Mouse (Mus musculus) frontal cortex, adult (tissue): Measurements from ENCODE around the gene Acoxl.

Experiments
- ATAC-seq: cut with Nextera tagmentation; 2 replicates; pipeline ENCODE4 v1.9.2; 2017; ENCODE audit warnings: mild to moderate bottlenecking, moderate library complexity, mixed read lengths; ENCODE audit not compliant: low TSS enrichment

Gene Acoxl

DNA sequence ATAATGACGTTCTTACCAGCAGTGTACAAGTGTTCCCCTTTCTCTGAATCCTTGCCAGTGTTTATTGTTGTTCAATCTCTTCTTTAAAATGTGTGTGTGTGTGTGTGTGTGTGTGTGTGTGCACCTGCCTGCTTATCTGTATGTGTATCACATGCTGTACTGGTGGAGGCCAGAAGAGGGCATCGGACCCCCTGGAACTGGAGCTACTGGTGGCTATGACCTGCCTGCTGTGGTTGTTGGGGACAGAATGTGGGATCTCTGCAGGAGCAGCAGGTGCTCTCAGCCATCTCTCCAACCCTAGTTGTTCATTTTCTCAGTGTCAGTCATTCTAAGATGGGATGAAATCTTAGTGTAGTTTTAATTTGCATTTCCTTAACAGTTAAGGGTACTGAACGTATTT, 98.4 kb downstream of the Acoxl start:
- no peak for ATAC-seq

GRCm38 (mm10) chr2:127939206-127939605, 100.5 kb downstream of the Acoxl start:
- no peak for ATAC-seq

DNA sequence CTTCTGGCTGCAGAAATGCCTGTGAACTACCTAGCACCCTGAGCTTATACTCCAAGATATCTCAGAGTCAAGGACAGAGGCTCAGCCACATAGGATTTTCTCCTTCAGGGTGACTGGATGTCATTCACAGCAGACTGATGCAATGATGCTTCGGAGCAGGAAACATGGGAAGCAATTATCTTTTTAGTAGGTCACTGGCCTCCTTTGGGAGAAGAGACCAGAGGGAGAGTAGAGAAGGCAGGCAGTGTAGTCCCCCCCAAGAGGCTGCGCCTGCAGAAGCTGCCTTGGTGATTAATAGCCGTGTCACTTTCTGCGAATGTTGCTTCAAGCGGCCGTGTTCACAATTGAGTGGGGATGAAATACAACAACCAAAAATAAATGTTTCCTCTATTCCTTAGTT, 121.9 kb downstream of the Acoxl start:
- peak; percentile 67; the same call in 1 of the 2 replicates for ATAC-seq

- ATAC-seq: no peak
Observed at GRCm38 (mm10) chr2:127961154-127961553, 122.5 kb downstream of the Acoxl start.

DNA sequence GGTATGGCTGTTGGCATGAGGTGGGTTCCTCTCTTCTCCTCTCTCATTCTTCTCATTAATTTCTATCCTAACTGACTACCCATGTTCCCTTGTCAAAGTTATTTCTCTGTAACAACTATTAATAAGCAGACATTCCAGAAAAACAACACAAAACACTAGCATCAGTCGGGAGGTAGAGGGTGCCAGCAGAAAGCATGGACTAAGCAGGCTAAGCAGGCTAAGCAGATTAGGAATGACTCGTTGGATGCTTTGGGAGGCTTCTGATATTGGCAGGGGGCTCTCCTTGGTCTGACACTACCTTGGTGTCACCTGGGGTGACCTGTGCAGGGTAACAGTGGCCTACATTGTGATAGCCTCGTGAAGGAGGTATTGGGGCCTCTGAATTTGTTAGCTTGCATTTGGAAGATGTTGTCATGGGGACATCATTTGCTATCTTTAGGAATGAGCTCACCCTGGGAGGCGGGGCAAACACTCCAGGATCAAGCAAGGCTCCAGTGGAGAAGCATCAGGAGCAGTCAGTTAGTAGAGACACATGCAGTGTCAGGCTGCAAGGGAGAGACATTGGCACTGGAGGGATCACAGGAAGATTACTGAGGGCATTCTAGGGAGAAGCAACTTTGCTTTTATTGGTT, 123.2 kb downstream of the Acoxl start:
- peak; percentile 93 for ATAC-seq

DNA sequence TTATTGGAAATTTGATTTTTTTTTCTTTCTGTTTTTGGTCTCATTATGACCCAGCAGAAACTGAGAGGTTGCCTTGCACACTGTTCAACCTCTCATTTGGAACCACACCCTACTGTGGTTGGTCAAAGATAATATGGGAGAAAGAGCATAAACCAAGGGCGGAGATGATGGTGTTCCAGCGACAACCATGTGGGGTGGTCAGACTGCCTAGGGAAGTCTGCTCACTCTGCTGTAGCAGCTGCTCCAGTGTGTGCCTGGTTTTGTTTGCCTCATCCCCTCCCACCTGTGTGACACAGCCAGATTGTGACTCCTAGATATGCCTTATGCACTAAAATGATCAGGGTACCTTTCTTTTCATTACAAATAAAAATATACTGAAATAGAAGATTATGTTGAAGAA, 130.3 kb downstream of the Acoxl start:
- no peak for ATAC-seq

DNA sequence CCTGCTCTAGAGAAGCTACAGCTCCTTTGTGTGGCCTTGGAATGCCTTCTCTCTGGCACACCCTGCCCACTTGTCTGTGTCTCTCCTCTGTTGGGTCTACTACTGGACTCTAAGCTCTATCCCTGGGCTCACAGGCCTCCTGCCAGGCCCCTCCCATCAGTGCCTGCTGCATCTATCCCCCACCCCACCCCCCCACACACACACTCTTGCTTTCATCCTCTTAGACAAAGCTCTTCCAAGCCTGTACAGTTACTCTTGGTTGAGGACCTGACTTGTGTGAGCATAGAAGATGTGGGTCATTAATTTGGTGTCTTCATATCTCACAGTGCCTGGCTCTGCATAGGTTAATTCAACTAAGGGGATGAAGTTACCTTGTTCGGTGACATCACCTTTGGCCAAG, 137.6 kb downstream of the Acoxl start:
- ATAC-seq: no peak

- ATAC-seq: no peak
Observed at GRCm38 (mm10) chr2:127978601-127979230, 140.0 kb downstream of the Acoxl start.

GRCm38 (mm10) chr2:127982610-127983009, 143.9 kb downstream of the Acoxl start:
- ATAC-seq: no peak

DNA sequence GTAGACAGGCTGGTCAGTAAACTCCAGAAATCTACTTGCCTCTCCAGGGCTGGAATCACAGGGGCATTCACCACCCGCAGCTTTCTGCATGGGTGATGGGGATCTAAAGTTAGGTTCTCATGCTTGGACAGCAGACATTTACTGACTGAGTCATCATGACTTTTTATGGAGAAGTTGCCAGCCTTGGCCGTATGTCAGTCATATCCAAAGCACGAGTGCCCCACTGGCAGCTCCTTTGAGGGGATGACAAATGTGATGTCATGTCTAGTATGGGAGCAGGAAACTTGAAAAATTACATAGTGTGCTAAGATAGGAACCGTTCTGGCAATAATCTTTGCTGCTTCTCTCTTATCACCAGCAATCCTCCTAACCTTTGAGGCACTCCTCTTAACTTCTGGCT, 144.6 kb downstream of the Acoxl start:
- no peak for ATAC-seq

GRCm38 (mm10) chr2:127983981-127984380, 145.3 kb downstream of the Acoxl start:
- ATAC-seq: no peak

DNA sequence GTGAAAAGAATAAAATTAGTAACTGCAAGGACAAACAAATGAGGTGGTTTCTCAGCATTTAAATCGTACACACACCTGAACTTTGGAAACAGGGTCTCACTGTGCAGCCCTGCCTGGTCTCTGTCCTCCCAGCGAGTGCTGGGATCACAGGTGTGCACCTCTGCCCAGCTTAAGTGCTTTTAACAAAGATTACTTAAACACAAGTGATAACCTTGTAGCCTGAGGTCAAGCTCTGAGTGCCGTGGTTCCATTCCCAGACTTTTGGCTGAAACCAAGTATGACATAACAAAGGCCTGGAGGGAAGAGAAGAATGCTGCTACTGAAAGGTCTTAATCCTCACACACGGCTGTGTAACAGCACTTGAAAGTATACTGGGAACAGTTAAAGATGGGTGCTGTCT, 149.0 kb downstream of the Acoxl start:
- ATAC-seq: no peak

DNA sequence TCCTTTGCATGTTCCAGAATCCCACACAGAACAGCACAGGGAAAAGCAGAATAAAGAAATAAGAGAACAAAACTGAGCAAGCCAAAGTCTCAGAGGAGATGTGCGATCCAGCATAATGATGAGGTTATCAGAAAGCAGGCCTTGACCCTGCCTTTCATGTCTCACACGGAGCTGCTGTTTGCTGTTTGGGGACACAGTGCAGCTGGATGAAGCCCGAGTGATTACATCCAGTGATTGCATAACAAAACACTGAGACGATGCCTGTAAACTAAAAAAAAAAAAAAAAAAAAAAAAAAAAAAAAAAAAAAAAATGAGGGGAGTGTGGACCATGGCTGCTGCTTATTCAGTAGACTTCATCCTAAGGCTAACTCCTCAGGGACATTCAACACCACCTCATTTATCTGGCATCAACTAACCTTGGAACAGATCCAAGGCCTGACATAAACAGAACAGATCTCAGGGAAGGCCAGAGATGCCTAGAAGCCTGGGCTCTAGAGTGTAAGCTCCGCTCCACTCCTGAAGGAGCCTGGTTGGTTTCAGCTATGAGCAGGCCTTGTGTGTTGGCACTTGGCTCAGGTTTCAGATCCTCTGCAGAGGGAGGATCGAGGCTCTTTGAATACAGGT, 152.3 kb downstream of the Acoxl start:
- ATAC-seq: no peak

- ATAC-seq: no peak
Observed at GRCm38 (mm10) chr2:127991656-127992055, 153.0 kb downstream of the Acoxl start.

- no peak for ATAC-seq
Observed at GRCm38 (mm10) chr2:128008662-128009423, 170.2 kb downstream of the Acoxl start.

DNA sequence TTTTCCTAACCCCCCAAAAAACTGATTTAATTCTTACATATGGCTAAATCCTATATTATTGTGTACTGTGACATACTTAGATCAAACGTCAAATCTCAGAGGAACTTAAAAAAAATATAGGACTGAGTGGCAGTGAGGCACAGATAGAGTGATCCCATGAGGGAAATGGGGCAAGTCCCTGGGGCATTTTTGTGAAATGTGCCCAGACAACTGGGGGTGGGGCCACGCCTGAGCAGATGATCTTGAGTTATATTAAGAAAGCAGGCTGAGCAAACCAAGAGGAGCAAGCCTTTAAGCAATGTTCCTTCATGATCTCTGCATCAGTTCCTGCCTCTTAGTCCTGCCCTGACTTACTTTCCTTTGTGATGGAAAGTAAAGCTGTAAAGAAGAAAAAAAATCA, 175.9 kb downstream of the Acoxl start:
- no peak for ATAC-seq

GRCm38 (mm10) chr2:128015602-128016001, 176.9 kb downstream of the Acoxl start:
- ATAC-seq: no peak

DNA sequence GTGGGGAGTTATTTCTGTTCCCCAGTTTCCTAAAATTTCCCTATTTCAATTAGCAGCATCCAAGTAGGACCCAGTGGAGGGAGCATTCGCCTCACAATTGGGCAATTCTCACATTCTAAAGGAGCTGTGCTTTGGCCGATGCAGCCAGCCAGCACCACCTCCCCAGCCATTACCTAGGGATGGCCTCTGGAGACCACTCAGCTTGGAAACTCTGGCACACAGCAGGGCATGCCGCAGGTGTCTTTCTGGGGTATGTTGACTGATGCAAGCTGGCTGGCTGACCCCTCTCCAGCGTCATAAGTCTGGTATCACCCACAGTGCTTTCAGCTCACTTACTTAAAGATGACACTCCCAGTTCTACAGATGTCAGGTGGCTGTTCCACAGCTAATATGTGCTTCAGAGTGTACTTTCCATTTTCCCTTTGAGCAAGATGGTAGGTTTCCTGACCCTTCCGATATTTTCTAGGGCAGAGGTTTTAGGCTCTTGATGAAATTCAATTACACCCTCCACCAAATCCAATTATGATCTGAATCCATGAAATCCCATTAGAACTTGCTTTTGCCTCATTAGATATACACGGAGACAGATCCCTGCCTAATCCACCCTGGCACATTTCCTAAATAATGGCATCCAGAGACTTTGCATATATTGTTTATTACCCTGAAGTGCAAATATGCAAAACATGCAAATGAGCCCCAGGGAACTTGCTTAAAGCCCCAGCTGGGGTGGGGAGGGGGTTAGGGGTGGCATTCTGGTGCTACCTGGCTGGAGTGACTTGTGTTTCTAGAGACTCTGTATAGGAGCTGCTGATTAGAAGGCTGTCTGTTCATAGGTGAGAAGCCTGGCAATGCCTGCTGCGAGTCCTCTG, 181.6 kb downstream of the Acoxl start:
- ATAC-seq: no peak

DNA sequence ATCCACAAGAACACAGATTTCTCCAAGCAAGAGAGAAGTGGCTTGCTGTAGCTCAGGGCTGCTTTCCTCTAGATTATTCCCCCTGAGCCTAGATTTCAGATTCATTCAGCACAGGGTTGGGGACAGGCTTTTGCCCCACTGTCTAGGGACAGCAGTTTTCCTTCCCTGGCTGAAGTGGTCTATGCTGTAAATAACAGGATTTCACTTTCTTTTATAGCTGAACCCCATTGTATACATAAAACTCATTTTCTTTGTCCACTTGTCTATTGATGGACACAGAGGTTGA, 182.2 kb downstream of the Acoxl start:
- ATAC-seq: no peak

GRCm38 (mm10) chr2:128023855-128024254, 185.2 kb downstream of the Acoxl start:
- ATAC-seq: no peak

- ATAC-seq: no peak
Observed at GRCm38 (mm10) chr2:128027696-128028095, 189.0 kb downstream of the Acoxl start.

DNA sequence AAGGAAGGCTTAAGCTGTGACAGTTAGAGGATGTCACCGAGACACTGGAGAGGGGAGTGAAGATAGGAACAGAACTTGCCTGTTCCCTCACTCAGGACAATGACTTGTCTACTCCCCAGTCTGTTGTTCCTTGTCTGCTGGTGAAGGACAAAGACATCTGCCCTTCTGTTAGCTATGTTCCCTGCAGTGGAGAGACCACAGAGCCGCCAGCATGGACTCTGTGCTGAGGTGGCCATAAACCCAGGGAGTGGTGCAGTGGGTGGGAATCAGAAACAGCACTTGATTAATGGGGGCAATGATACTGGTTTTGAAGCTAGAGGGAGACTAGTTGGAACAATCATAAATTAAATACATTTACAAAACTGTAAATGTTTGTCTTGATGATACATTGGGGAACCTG, 191.3 kb downstream of the Acoxl start:
- ATAC-seq: no peak
